Mouse (Mus musculus) lung, embryonic 15.5 days (tissue): Measurements from ENCODE around the gene Lifr. TPM values are rescaled to one million over a fixed set of nuclear protein-coding genes. Genes with fewer than 3 reads are reported as not detected.

Experiments
- ATAC-seq: fragments of 200-750 bp; cut with Nextera tagmentation; 2 replicates; pipeline ENCODE4 v1.8.0; 2017; ENCODE audit warnings: moderate number of reproducible peaks, borderline replicate concordance; ENCODE audit not compliant: low FRiP score, low TSS enrichment; ENCODE audit errors: extremely low read depth
- H3K27ac ChIP-seq: fragments of 300-500 bp; sonication (generic); 2 replicates; pipeline ENCODE4 v1.5.1; 2015; ENCODE audit warnings: moderate library complexity, mild to moderate bottlenecking, inconsistent platforms
- H3K27me3 ChIP-seq: fragments of 300-500 bp; sonication (generic); 2 replicates; pipeline ENCODE4 v1.6.1; 2015; ENCODE audit warnings: inconsistent platforms
- H3K36me3 ChIP-seq: fragments of 300-500 bp; sonication (generic); 2 replicates; pipeline ENCODE4 v1.6.1; 2015; ENCODE audit warnings: inconsistent platforms
- H3K4me1 ChIP-seq: fragments of 300-500 bp; sonication (generic); 2 replicates; pipeline ENCODE4 v1.6.1; 2015; ENCODE audit warnings: inconsistent platforms
- H3K4me2 ChIP-seq: fragments of 300-500 bp; sonication (generic); 2 replicates; pipeline ENCODE4 v1.6.1; 2015; ENCODE audit warnings: inconsistent platforms, mild to moderate bottlenecking, moderate library complexity
- H3K4me3 ChIP-seq: fragments of 300-500 bp; sonication (generic); 2 replicates; pipeline ENCODE4 v1.5.1; 2015; ENCODE audit warnings: mild to moderate bottlenecking, inconsistent platforms
- H3K9ac ChIP-seq: fragments of 300-500 bp; sonication (generic); 2 replicates; pipeline ENCODE4 v1.6.1; 2015; ENCODE audit warnings: inconsistent platforms
- H3K9me3 ChIP-seq: fragments of 300-500 bp; sonication (generic); 2 replicates; pipeline ENCODE4 v1.6.1; 2016; ENCODE audit warnings: inconsistent platforms
- WGBS: fragments of 180-500 bp; shearing (Covaris S2); methylation state at CpG from one replicate; pipeline ENCODE4 v1.1.7; 2015; 5-methylcytosine and 5-hydroxymethylcytosine counted together
- polyA plus RNA-seq: library from polyadenylated mRNA; unstranded; fragments of >200 nt; fragmentation: Nextera tagmentation; extraction: Ambion mirVana; gene quantifications from 2 replicates; pipeline ENCODE4 v1.2.1, GENCODE M21; 2015

Lifr gene
- polyA plus RNA-seq, 1 experiment from 2014 or later = 24.1 TPM

GRCm38 (mm10) chr15:7213683-7214082 lies 123.3 kb downstream of the Lifr start:
- Histone ChIP-seq H3K4me2 (no peak overlapping the region), H3K36me3 (no peaks in the 10 kb centered on the region), H3K9ac (no peak overlapping the region), H3K27ac (peak overlapping the region; percentile 61), H3K4me1 (peaks cover 31% of the 10 kb centered on the region), H3K4me3 (no peak overlapping the region), H3K27me3 (no peaks in the 10 kb centered on the region), H3K9me3 (no peaks in the 10 kb centered on the region)
- ATAC-seq = peak; percentile 87
- WGBS = 13% methylated on average over 1 of the region's 1 CpGs

DNA sequence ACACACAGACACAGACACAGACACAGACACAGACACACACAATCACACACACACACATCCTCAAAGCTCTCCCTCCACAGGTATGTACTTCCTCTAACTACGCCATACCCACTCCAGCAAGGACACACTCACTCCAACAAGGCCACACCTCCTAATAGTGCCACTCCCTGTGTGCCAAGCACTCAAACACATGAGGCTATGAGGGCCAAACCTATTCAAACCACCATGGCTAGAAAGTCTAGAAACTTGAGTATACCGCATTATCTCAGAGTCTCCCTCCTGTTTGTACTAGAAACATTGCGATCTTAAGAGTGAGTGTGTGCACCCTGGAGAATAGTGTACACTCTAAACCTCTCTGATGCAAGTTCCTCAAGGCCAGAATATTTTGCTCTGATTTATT lies 125.4 kb downstream of the Lifr start:
- Histone ChIP-seq H3K9me3 (no peaks in the 10 kb centered on the region), H3K27me3 (no peaks in the 10 kb centered on the region), H3K27ac (no peak overlapping the region), H3K36me3 (no peaks in the 10 kb centered on the region), H3K4me2 (no peak overlapping the region), H3K4me3 (no peak overlapping the region), H3K9ac (no peak overlapping the region), H3K4me1 (peaks cover 31% of the 10 kb centered on the region)
- 63% methylated on average over 3 of the region's 3 CpGs for WGBS
- ATAC-seq = peak; percentile 16; the same call in 1 of the 2 replicates

DNA sequence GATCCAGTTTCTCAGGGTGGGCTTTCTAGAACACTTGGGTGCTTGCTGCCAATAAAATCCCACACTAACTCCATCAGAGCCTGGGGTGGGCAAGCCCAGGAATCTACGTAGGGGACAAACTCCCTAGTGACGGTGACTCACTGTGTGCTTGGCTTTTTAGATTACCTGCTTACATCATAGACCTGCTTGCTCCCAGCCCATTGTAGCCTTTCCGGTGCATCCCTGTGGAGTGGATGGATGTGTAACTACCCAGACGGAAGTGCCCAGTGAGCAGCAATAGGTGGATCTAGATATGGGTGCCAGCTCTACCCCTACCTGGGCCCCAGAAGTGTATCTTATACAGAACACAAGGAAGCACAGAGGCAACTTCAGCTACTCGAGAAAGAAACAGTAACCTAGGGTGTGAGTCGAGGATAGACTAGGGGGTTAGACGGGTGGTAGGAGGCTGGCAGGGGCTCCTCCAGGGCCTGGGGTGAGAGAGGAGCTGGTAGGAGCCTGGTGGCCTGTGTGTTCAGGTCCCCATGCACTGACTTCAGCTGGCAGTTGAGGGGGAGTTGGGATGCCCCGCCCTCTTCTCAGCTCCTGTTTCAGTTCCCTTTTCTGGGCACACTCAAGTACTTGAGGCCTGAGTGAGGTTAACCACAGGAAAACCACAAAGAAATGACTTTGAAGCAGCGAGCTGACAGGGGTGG lies 126.3 kb downstream of the Lifr start:
- Histone ChIP-seq H3K4me1 (peaks cover 31% of the 10 kb centered on the region), H3K27ac (peak overlapping the region; percentile 47), H3K27me3 (no peaks in the 10 kb centered on the region), H3K4me2 (no peak overlapping the region), H3K9ac (no peak overlapping the region), H3K36me3 (no peaks in the 10 kb centered on the region), H3K9me3 (no peaks in the 10 kb centered on the region), H3K4me3 (no peak overlapping the region)
- WGBS = 56% methylated on average over 9 of the region's 9 CpGs
- peak; percentile 39; the same call in 1 of the 2 replicates for ATAC-seq

- H3K27me3 ChIP-seq = no peaks in the 10 kb centered on the region
- WGBS = 72% methylated on average over 6 of the region's 6 CpGs
These were observed 126.8 kb downstream of the Lifr start for GRCm38 (mm10) chr15:7217273-7217598.

GRCm38 (mm10) chr15:7222809-7223208 lies 132.4 kb downstream of the Lifr start:
- H3K36me3 ChIP-seq = no peaks in the 10 kb centered on the region
- no peaks in the 10 kb centered on the region for H3K27me3 ChIP-seq
- H3K4me2 ChIP-seq = peak overlapping the region; percentile 38
- WGBS = 14% methylated on average over 11 of the region's 11 CpGs
- no peak overlapping the region for H3K4me3 ChIP-seq
- peaks cover 27% of the 10 kb centered on the region for H3K4me1 ChIP-seq
- no peak overlapping the region for H3K9ac ChIP-seq
- peak; percentile 89 for ATAC-seq
- H3K9me3 ChIP-seq = no peaks in the 10 kb centered on the region
- H3K27ac ChIP-seq = peak overlapping the region; percentile 82

More at GRCm38 (mm10) chr15:7217273-7217598, 126.8 kb downstream of the Lifr start:
- no peaks in the 10 kb centered on the region for H3K9me3 ChIP-seq
- no peak overlapping the region for H3K4me2 ChIP-seq
- H3K9ac ChIP-seq = no peak overlapping the region
- no peaks in the 10 kb centered on the region for H3K36me3 ChIP-seq
- no peak overlapping the region for H3K4me3 ChIP-seq
- peak overlapping the region; percentile 46; the same call in 1 of the 2 replicates for H3K27ac ChIP-seq
- no peak for ATAC-seq
- peaks cover 35% of the 10 kb centered on the region for H3K4me1 ChIP-seq

- no peaks in the 10 kb centered on the region for H3K9me3 ChIP-seq
- H3K4me1 ChIP-seq = peaks cover 27% of the 10 kb centered on the region
- no peaks in the 10 kb centered on the region for H3K36me3 ChIP-seq
- H3K4me2 ChIP-seq = no peak overlapping the region
- H3K27ac ChIP-seq = peak overlapping the region; percentile 82
- H3K27me3 ChIP-seq = no peaks in the 10 kb centered on the region
- no peak overlapping the region for H3K9ac ChIP-seq
- no peak for ATAC-seq
- H3K4me3 ChIP-seq = no peak overlapping the region
- WGBS = 56% methylated on average over 12 of the region's 12 CpGs
These were observed 133.8 kb downstream of the Lifr start for GRCm38 (mm10) chr15:7224151-7224775.

DNA sequence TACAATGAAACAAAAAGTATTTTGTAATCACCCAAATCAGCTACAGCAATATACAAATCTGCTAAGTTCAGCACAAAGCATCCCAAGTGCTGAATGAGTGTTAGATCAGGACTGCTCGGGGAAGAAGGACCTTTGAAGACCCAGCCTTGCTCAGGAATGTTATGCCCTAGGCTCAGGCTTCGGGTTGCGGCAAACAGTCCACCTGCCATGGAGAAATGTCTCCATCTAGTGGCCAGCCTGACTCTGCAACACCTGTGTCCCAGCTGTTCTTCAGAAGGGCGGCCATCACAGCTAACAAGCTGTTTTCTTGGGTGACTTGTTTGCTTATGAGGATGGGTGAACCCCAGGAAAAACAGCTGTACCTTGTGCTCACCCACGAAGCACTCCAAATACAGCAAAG lies 135.8 kb downstream of the Lifr start:
- H3K4me2 ChIP-seq = no peak overlapping the region
- H3K4me3 ChIP-seq = no peak overlapping the region
- no peaks in the 10 kb centered on the region for H3K27me3 ChIP-seq
- H3K27ac ChIP-seq = no peak overlapping the region
- peak; percentile 44; the same call in 1 of the 2 replicates for ATAC-seq
- under 1% methylated on average over 5 of the region's 5 CpGs for WGBS
- no peak overlapping the region for H3K9ac ChIP-seq
- no peaks in the 10 kb centered on the region for H3K36me3 ChIP-seq
- H3K4me1 ChIP-seq = peaks cover 27% of the 10 kb centered on the region
- no peaks in the 10 kb centered on the region for H3K9me3 ChIP-seq

DNA sequence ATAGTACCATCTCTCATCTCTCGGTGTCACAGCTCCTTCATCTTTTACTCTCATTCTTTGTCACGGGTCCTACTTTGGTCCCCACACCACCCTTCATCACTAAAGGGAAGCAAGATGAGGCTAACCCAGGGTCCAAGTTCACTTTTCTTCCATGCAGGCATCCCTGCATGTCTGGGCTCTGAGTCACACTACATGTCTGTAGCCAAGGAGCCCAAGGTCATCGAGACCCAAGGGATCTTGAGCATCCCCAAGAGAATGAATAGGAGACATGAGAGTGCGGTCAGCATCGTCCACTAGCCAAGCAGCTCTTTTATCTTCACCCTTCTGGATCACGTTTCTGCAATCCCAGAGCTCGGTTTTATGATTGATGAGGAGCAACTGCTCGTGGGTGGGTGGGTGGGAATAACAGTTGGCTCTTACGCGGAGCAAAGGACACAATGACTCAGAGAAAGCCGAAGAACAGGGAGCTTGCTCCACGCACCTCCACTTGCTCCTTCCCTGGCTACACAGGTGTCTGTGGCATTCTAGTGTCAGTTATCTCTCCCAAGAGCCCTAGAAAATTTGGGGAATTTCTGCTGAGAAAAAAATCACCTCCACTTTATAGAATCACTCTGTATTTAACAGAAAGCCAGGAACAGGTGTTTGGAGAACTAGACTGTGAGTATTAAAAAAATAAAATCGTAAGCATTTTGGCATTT lies 143.1 kb downstream of the Lifr start:
- Histone ChIP-seq H3K4me2 (no peak overlapping the region), H3K9me3 (no peaks in the 10 kb centered on the region), H3K4me3 (no peak overlapping the region), H3K27me3 (no peaks in the 10 kb centered on the region), H3K9ac (no peak overlapping the region), H3K4me1 (no peaks in the 10 kb centered on the region), H3K36me3 (no peaks in the 10 kb centered on the region), H3K27ac (no peak overlapping the region)
- no peak for ATAC-seq
- 62% methylated on average over 13 of the region's 13 CpGs for WGBS

DNA sequence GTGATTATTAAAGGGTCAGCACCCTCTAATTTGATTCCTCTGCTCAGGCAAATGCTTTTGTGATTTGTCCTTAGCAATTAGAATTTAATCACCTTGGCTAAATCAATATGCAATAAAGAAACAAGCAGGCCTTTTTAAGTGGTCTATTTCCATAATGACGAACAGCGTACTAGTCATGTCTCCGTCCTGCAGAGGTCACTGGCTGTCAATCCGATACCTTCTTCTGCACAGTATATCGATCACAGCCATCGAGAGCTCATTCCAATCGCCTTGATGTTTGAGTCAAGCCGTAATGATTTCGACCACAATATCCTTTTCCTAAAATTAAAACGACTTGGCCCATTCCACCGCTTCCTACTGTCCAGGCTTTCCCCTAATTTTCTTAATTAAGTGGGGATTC lies 149.5 kb downstream of the Lifr start:
- WGBS = 92% methylated on average over 11 of the region's 11 CpGs
- H3K27ac ChIP-seq = no peak overlapping the region

DNA sequence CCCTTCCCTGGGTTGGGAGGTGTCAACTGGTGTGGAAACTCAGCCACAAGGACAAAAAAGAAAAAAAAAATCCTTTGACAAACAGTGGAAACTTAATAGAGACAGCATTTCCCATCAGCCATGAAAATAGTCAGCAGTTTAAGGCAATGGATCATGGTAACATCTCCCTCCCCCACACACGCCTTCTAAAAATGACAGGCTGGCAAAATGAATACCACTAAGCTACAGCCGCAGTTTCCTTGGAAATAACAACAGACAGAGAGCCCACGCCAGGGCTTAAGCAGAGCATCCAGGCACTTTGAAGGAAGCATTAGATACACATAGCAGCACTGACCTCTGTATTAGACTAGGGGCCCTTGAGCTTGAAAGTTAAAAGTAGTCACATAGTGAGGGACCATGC lies 150.5 kb downstream of the Lifr start:
- H3K36me3 ChIP-seq = no peaks in the 10 kb centered on the region
- no peak overlapping the region for H3K4me2 ChIP-seq
- H3K27ac ChIP-seq = no peak overlapping the region
- ATAC-seq = no peak
- H3K9ac ChIP-seq = no peak overlapping the region
- H3K9me3 ChIP-seq = no peaks in the 10 kb centered on the region
- 67% methylated on average over 3 of the region's 3 CpGs for WGBS
- H3K4me1 ChIP-seq = no peaks in the 10 kb centered on the region
- no peaks in the 10 kb centered on the region for H3K27me3 ChIP-seq
- H3K4me3 ChIP-seq = no peak overlapping the region

More for the DNA sequence above, 149.5 kb downstream of the Lifr start:
- H3K9ac ChIP-seq = no peak overlapping the region
- H3K9me3 ChIP-seq = no peaks in the 10 kb centered on the region
- H3K27me3 ChIP-seq = no peaks in the 10 kb centered on the region
- H3K4me2 ChIP-seq = no peak overlapping the region
- H3K4me3 ChIP-seq = no peak overlapping the region
- no peak for ATAC-seq
- no peaks in the 10 kb centered on the region for H3K4me1 ChIP-seq
- no peaks in the 10 kb centered on the region for H3K36me3 ChIP-seq

- Histone ChIP-seq H3K27me3 (no peaks in the 10 kb centered on the region), H3K27ac (no peak overlapping the region), H3K4me3 (no peak overlapping the region), H3K9me3 (no peaks in the 10 kb centered on the region), H3K4me1 (no peaks in the 10 kb centered on the region), H3K9ac (no peak overlapping the region), H3K4me2 (no peak overlapping the region), H3K36me3 (no peaks in the 10 kb centered on the region)
- WGBS = 74% methylated on average over 15 of the region's 15 CpGs
- no peak for ATAC-seq
These were observed 151.9 kb downstream of the Lifr start for GRCm38 (mm10) chr15:7242161-7242850.
